Mouse (Mus musculus): ENCODE results near the gene Apex2. TPM values are rescaled to one million over a fixed set of nuclear protein-coding genes. Genes with fewer than 3 reads are reported as not detected.
"Not testable (repeated sequence)": the region's sequence is repeated elsewhere in the genome, so short reads cannot be mapped to it uniquely, and the experiment has no call there.

Gene Apex2
- polyA plus RNA-seq, 1 experiment = 1.2 TPM

- H3K27me3 ChIP-seq (replicated peaks) = peaks cover 3% of the 10 kb centered on the region
- no peak overlapping the region for H3K4me3 ChIP-seq (replicated peaks)
- H3K4me1 ChIP-seq = peaks cover 21% of the 10 kb centered on the region; the same call in 1 of the 2 replicates
- TF ChIP-seq FLI1 (IDR thresholded peaks at IDR 0.05; ENCODE audit: low read length) = no peak
- no peak for TF ChIP-seq GATA1 (IDR thresholded peaks at IDR 0.05; ENCODE audit: borderline replicate concordance, low read length)
- H3K9me3 ChIP-seq = no peaks in the 10 kb centered on the region
- H3K36me3 ChIP-seq (replicated peaks; ENCODE audit: low read length) = peaks cover 4% of the 10 kb centered on the region
These were observed 78.4 kb downstream of the Apex2 start for GRCm38 (mm10) chrX:150511274-150511673.

GRCm38 (mm10) chrX:150510631-150511030 lies 79.0 kb downstream of the Apex2 start:
- peaks cover 1% of the 10 kb centered on the region for H3K27me3 ChIP-seq (replicated peaks)
- H3K9me3 ChIP-seq = no peaks in the 10 kb centered on the region
- H3K4me1 ChIP-seq = peaks cover 21% of the 10 kb centered on the region; the same call in 1 of the 2 replicates
- H3K36me3 ChIP-seq (replicated peaks; ENCODE audit: low read length) = peaks cover 4% of the 10 kb centered on the region
- TF ChIP-seq FLI1 (IDR thresholded peaks at IDR 0.05; ENCODE audit: low read length) (no peak), GATA1 (IDR thresholded peaks at IDR 0.05; ENCODE audit: borderline replicate concordance, low read length) (no peak)
- H3K4me3 ChIP-seq (replicated peaks) = no peak overlapping the region

- peaks cover 4% of the 10 kb centered on the region for H3K36me3 ChIP-seq (replicated peaks; ENCODE audit: low read length)
- no peaks in the 10 kb centered on the region for H3K9me3 ChIP-seq
- peaks cover 21% of the 10 kb centered on the region; the same call in 1 of the 2 replicates for H3K4me1 ChIP-seq
- TF ChIP-seq FLI1 (IDR thresholded peaks at IDR 0.05; ENCODE audit: low read length) (no peak), GATA1 (IDR thresholded peaks at IDR 0.05; ENCODE audit: borderline replicate concordance, low read length) (no peak)
- peaks cover 1% of the 10 kb centered on the region for H3K27me3 ChIP-seq (replicated peaks)
- H3K4me3 ChIP-seq (replicated peaks) = no peak overlapping the region
These were observed 81.0 kb downstream of the Apex2 start for GRCm38 (mm10) chrX:150508696-150509095.

- H3K4me1 ChIP-seq; H3K4me3 ChIP-seq (replicated peaks); H3K9me3 ChIP-seq; H3K36me3 ChIP-seq (replicated peaks; ENCODE audit: low read length); H3K27me3 ChIP-seq (replicated peaks): not testable (repeated sequence)
These were observed 101.9 kb downstream of the Apex2 start for GRCm38 (mm10) chrX:150487811-150488210.

- H3K36me3 ChIP-seq (replicated peaks; ENCODE audit: low read length); H3K4me1 ChIP-seq; H3K27me3 ChIP-seq (replicated peaks); H3K9me3 ChIP-seq; H3K4me3 ChIP-seq (replicated peaks): not testable (repeated sequence)
These were observed 103.2 kb downstream of the Apex2 start for GRCm38 (mm10) chrX:150486314-150487030.

GRCm38 (mm10) chrX:150477854-150478780 lies 111.6 kb downstream of the Apex2 start:
- Histone ChIP-seq H3K36me3 (replicated peaks; ENCODE audit: low read length) (no peaks in the 10 kb centered on the region), H3K4me1 (no peaks in the 10 kb centered on the region; the same call in 1 of the 2 replicates), H3K9me3 (no peaks in the 10 kb centered on the region), H3K4me3 (replicated peaks) (peak overlapping the region; percentile 94), H3K27me3 (replicated peaks) (peaks cover 2% of the 10 kb centered on the region)
- no peak for TF ChIP-seq FLI1 (IDR thresholded peaks at IDR 0.05; ENCODE audit: low read length)

GRCm38 (mm10) chrX:150471416-150471815 lies 118.3 kb downstream of the Apex2 start:
- Histone ChIP-seq H3K4me1 (peaks cover 13% of the 10 kb centered on the region; the same call in 1 of the 2 replicates), H3K36me3 (replicated peaks; ENCODE audit: low read length) (no peaks in the 10 kb centered on the region), H3K4me3 (replicated peaks) (no peak overlapping the region), H3K9me3 (no peaks in the 10 kb centered on the region), H3K27me3 (replicated peaks) (peaks cover 2% of the 10 kb centered on the region)
- TF ChIP-seq GATA1 (IDR thresholded peaks at IDR 0.05; ENCODE audit: borderline replicate concordance, low read length) = no peak
- no peak for TF ChIP-seq FLI1 (IDR thresholded peaks at IDR 0.05; ENCODE audit: low read length)

Other genes starting within 250 kb of the Apex2 start
- gene Tmem29, start 130.7 kb downstream of the Apex2 start, polyA plus RNA-seq (2012; ENCODE audit: insufficient read depth, low replicate concordance) = 0.89 TPM in 1 of 2 replicates, not detected in the other
- not detected in 2 replicates for gene Alas2, start 42.5 kb downstream of the Apex2 start, polyA plus RNA-seq (2012; ENCODE audit: insufficient read depth, low replicate concordance)
- gene Pfkfb1, start 1.6 kb downstream of the Apex2 start, polyA plus RNA-seq (2012; ENCODE audit: insufficient read depth, low replicate concordance) = 0.22 TPM in 1 of 2 replicates, not detected in the other
- gene Tro, start 67.7 kb upstream of the Apex2 start, polyA plus RNA-seq (2012; ENCODE audit: insufficient read depth, low replicate concordance) = not detected in 2 replicates
- gene Maged2, start 224.5 kb upstream of the Apex2 start, polyA plus RNA-seq (2012; ENCODE audit: insufficient read depth, low replicate concordance) = 107 and 145 TPM in 2 replicates

All from megakaryocyte, embryonic 14.5 days (primary cell).